Mouse (Mus musculus): ENCODE measurements around the gene Otof.

- no peak for TF ChIP-seq CTCF (IDR thresholded peaks at IDR 0.05; ENCODE audit: low read depth, low read length)
- no peak for TF ChIP-seq POLR2A (IDR thresholded peaks at IDR 0.05; ENCODE audit: borderline replicate concordance, low read depth, low read length)
These were observed 105.1 kb downstream of the Otof start for GRCm38 (mm10) chr5:30356647-30357046.

Data from bone marrow macrophage, adult 2 months (primary cell).